Mouse (Mus musculus) liver, embryonic 14.5 days (tissue): ENCODE measurements around the gene Cacna1c. TPM values are rescaled to one million over a fixed set of nuclear protein-coding genes. Genes with fewer than 3 reads are reported as not detected.

Experiments used
- ATAC-seq: fragments of 200-750 bp; cut with Nextera tagmentation; 2 replicates; pipeline ENCODE4 v1.8.0; 2017; ENCODE audit warnings: moderate number of reproducible peaks, mild to moderate bottlenecking, moderate library complexity; ENCODE audit not compliant: insufficient read depth
- DNase-seq, 3 experiments: peaks; one replicate each; pipeline ENCODE4 v3.0.0-alpha.2; 2012 to 2013; ENCODE audit warnings: low read depth in 3 of 3, low spot score in 3 of 3
- H3K27ac ChIP-seq: fragments of 300-500 bp; sonication (generic); 2 replicates; pipeline ENCODE4 v1.5.1; 2014; ENCODE audit warnings: moderate library complexity, mild to moderate bottlenecking, control low read depth, inconsistent platforms
- H3K27me3 ChIP-seq: fragments of 300-500 bp; sonication (generic); 2 replicates; pipeline ENCODE4 v1.6.1; 2014; ENCODE audit warnings: mild to moderate bottlenecking, low read length, moderate library complexity; ENCODE audit not compliant: control insufficient read depth, insufficient read depth
- H3K36me3 ChIP-seq: fragments of 300-500 bp; sonication (generic); replicated peaks from 2 replicates; pipeline ENCODE4 v1.6.1; 2014; ENCODE audit warnings: low read depth; ENCODE audit not compliant: control insufficient read depth, insufficient read depth
- H3K4me1 ChIP-seq, 2 experiments: fragments of 200-500 bp in 1 of 2; fragments of 300-500 bp in 1 of 2; sonication (generic) in 1 of 2; replicated peaks; 2 replicates each; pipeline ENCODE4 v1.6.1; 2012 to 2014; ENCODE audit warnings: antibody characterized with exemption in 1 of 2, inconsistent platforms in 1 of 2, low read length in 1 of 2; ENCODE audit not compliant: control insufficient read depth in 2 of 2, insufficient read depth in 2 of 2
- H3K4me2 ChIP-seq: fragments of 300-500 bp; sonication (generic); 2 replicates; pipeline ENCODE4 v1.6.1; 2014; ENCODE audit warnings: low read depth, mild to moderate bottlenecking, control low read depth, moderate library complexity
- H3K4me3 ChIP-seq, 2 experiments: fragments of 200-500 bp in 1 of 2; fragments of 300-500 bp in 1 of 2; sonication (generic) in 1 of 2; 2 replicates each; pipeline ENCODE4 v1.5.1; 2012 to 2014; ENCODE audit warnings: low read depth in 2 of 2, low read length in 2 of 2, mild to moderate bottlenecking in 2 of 2, control low read depth in 1 of 2, inconsistent platforms in 1 of 2, moderate library complexity in 1 of 2; ENCODE audit not compliant: insufficient read depth in 1 of 2
- H3K9ac ChIP-seq: fragments of 300-500 bp; sonication (generic); replicated peaks from 2 replicates; pipeline ENCODE4 v1.6.1; 2014; ENCODE audit warnings: mild to moderate bottlenecking, control low read depth, moderate library complexity
- H3K9me3 ChIP-seq: fragments of 300-500 bp; sonication (generic); 2 replicates; pipeline ENCODE4 v1.6.1; 2016; ENCODE audit warnings: low read length, mixed read lengths; ENCODE audit not compliant: control insufficient read depth
- CTCF ChIP-seq: IDR thresholded peaks from 2 replicates; pipeline ENCODE4 v1.5.1; 2016; ENCODE audit warnings: antibody characterized with exemption, low read depth, control low read depth
- EP300 ChIP-seq: IDR thresholded peaks from 2 replicates; pipeline ENCODE4 v1.6.1; 2016; ENCODE audit warnings: antibody characterized with exemption, low read depth
- WGBS: fragments of 180-500 bp; shearing (Covaris S2); extraction: QIAGEN DNeasy Blood & Tissue Kit; methylation state at CpG from one replicate; pipeline ENCODE4 v1.1.7; 2014; ENCODE audit not compliant: insufficient replicate concordance; 5-methylcytosine and 5-hydroxymethylcytosine counted together
- polyA plus RNA-seq, 2 experiments: library from polyadenylated mRNA; depleted of rRNA in 1 of 2; stranded (reverse) in 1 of 2; unstranded in 1 of 2; fragments of >200 nt; fragmentation: Nextera tagmentation in 1 of 2; extraction: Ambion mirVana in 1 of 2; gene quantifications; 2 replicates each; pipeline versions ENCODE4 v1.2.1 to v1.2.3; 2012 to 2014

Cacna1c gene
- polyA plus RNA-seq, 2 experiments: 0.20 to 0.32 TPM

DNA sequence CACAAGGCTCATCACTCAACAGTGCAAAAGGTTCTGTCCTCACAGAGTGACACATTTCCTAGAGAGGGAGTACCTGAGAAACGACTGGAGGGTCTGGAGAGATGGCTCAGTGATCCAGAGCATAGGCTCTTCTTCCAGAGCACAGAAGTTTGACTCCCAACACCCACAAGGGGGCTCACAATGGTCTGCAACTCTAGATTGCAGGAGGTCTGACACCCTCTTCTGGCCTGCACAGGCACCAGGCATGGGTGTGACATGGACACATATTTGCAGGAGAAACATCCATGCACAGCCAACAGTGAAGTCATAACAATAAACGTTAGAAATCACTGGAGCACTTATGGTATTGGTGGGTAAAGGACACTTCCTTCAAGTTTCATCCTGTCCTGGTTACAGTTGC is 173.4 kb downstream of the Cacna1c start:
- Histone ChIP-seq H3K27ac (no peak overlapping the region), H3K27me3 (no peaks in the 10 kb centered on the region), H3K9ac (no peak overlapping the region), H3K4me2 (no peak overlapping the region), H3K9me3 (no peaks in the 10 kb centered on the region), H3K36me3 (no peaks in the 10 kb centered on the region), H3K4me1 (no peaks in the 10 kb centered on the region), H3K4me3 (no peak overlapping the region)
- ATAC-seq (no peak), DNase-seq (no peak)
- 48% methylated on average over 2 of the region's 2 CpGs for WGBS
- peak; percentile 59 for TF ChIP-seq CTCF
- TF ChIP-seq EP300: no peak

DNA sequence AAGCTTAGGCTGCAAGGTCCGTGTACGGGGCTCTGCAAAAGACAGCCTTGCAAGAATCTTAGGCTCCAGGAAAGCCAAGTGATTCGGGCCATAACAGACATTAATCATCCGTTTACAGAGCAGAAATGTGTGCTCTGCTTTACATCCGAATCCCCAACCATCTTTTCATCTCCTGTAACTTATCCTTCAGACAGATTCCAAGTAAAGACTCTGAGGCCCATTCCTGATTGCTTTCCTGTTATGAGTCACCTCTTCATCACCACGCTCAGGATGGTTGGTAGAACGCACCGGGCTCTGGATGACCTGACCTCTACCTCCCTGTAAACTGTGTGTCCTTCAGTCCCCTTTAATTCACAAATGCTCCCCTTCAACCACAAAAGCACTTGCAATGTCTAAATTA is 175.0 kb downstream of the Cacna1c start:
- DNase-seq: no peak
- Histone ChIP-seq H3K27ac (no peak overlapping the region), H3K9me3 (no peaks in the 10 kb centered on the region), H3K27me3 (no peaks in the 10 kb centered on the region), H3K4me2 (no peak overlapping the region), H3K4me1 (peaks cover 0 to 5% of the 10 kb centered on the region in 2 experiments; a peak in 2 of 4 replicates), H3K4me3 (no peak overlapping the region), H3K36me3 (no peaks in the 10 kb centered on the region), H3K9ac (no peak overlapping the region)
- no peak for TF ChIP-seq EP300
- TF ChIP-seq CTCF: no peak
- ATAC-seq: no peak
- WGBS: 66% methylated on average over 8 of the region's 8 CpGs

DNA sequence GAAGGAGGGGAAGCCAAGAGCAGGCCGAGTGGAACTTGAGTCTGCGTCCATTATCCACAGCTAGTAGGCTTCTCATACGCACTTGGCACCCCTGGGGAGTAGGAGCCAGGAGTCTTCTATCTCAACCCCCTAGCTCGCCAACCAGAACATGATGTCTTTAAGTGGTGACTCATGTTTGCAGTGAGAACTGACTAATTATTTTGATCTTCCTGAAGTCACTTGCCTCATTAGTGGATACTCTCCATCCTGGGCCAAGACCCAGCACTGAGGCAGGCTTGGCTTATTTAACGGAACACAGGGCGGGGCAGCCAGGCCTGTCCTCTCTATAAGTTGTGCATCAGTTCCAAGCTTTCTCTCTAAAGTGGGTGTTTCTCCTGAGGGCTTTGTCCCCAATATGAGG is 177.3 kb downstream of the Cacna1c start:
- Histone ChIP-seq H3K27ac (no peak overlapping the region), H3K36me3 (no peaks in the 10 kb centered on the region), H3K4me3 (no peak overlapping the region), H3K27me3 (no peaks in the 10 kb centered on the region), H3K9me3 (no peaks in the 10 kb centered on the region), H3K4me2 (no peak overlapping the region), H3K9ac (no peak overlapping the region), H3K4me1 (peaks cover 12 to 18% of the 10 kb centered on the region in 2 experiments)
- DNase-seq: no peak
- 77% methylated on average over 6 of the region's 6 CpGs for WGBS
- no peak for ATAC-seq
- TF ChIP-seq CTCF (no peak), EP300 (no peak)

DNA sequence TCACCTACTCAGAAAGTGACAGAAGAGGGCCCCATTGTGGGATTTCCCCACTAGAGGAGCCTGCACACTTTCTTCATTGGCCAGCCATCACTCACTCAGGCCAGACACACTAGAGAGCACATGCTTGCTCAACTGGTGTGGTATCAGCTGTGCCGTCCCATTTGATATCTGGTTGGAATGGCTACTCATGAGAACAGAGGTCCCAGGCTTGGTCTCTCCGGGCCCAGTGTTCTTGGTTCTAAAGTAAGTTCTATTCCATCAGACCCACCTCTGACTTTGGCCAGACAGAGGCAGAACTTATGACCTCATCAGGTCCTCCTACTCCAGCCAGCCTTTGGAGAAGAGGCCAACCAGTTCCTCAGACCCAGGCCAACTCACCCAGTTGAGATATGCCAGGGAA is 178.0 kb downstream of the Cacna1c start:
- Histone ChIP-seq H3K4me1 (peaks cover 15 to 20% of the 10 kb centered on the region in 2 experiments), H3K27me3 (no peaks in the 10 kb centered on the region), H3K27ac (no peak overlapping the region), H3K4me3 (no peak overlapping the region), H3K4me2 (no peak overlapping the region), H3K9me3 (no peaks in the 10 kb centered on the region), H3K9ac (no peak overlapping the region), H3K36me3 (no peaks in the 10 kb centered on the region)
- ATAC-seq (no peak), DNase-seq (no peak)
- 85% methylated on average over 2 of the region's 2 CpGs for WGBS
- TF ChIP-seq CTCF: no peak
- TF ChIP-seq EP300: no peak

DNA sequence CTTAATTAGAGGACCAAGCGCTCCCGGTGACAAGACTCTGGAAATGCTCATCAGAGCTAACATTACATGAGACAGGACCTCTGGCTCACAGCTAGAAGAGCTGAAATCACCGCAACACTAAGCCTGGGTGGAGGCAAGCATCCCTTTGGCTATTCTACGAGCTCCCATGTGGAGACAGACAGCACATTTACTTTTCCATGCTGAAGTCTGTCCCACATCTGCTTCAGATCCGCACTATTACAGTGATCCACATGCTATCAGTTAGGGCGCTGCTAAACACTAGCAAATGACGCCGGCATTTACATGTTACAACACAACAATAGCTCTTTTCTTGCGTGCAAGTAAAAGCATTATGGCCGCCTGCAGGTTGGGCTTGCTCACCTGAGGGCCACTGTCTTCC is 178.7 kb downstream of the Cacna1c start:
- H3K4me1 ChIP-seq: peaks cover 15 to 22% of the 10 kb centered on the region in 2 experiments
- no peak overlapping the region for H3K4me2 ChIP-seq
- no peaks in the 10 kb centered on the region for H3K36me3 ChIP-seq
- no peaks in the 10 kb centered on the region for H3K27me3 ChIP-seq
- no peak for ATAC-seq
- TF ChIP-seq CTCF (no peak), EP300 (no peak)
- no peak overlapping the region for H3K27ac ChIP-seq
- no peaks in the 10 kb centered on the region for H3K9me3 ChIP-seq
- DNase-seq: no peak
- H3K9ac ChIP-seq: no peak overlapping the region
- WGBS: 83% methylated on average over 10 of the region's 10 CpGs
- H3K4me3 ChIP-seq: no peak overlapping the region
